Comparison of ENCODE assay signal across 15 mouse cellular contexts in the genomic region with DNA sequence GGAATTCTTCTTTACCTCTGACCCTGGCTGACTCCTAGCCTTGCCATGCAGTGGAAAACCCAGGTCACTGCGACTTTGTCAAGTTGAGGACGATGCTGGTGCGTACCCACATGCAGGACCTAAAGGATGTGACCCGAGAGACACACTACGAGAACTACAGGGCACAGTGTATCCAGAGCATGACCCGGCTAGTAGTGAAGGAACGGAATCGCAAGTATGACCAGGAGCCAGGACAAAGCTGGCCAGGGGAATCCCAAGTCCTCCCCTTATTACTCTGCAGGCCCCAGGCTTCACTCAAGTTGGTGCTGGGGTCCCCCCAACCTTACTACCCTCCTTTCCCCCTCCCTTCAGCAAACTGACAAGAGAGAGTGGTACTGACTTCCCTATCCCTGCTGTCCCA. TPM values are rescaled to one million over a fixed set of nuclear protein-coding genes. Genes with fewer than 3 reads are reported as not detected.
A peak's percentile ranks its signal among the peaks of the same experiment; 100 is the strongest.
DNase-seq lines count a peak whose midpoint lies in the region; ATAC-seq and TF ChIP-seq lines count a peak whose summit lies in the region.
"Had no signal": no experiment of that assay in that cellular context is flagged by ENCODE, and none has a peak within 500 bp of the region (broad histone marks: within the 10 kb centered on the region; RNA-seq: fewer than 3 reads in every experiment).

No protein-coding gene starts in this region.

- no peak for TF ChIP-seq CTCF in hindbrain, postnatal 0 days (IDR thresholded peaks at IDR 0.05; ENCODE audit: low read depth)

- DNase-seq in heart, postnatal 14 days, result no peak
- no peak for DNase-seq in hindbrain, postnatal 0 days (ENCODE audit: low spot score)
- DNase-seq in right cerebral cortex, postnatal 14 days, result no peak

- WGBS in heart, embryonic 13.5 days, result 93% methylated on average over 8 of the region's 8 CpGs
- 92% methylated on average over 8 of the region's 8 CpGs for WGBS in midbrain, embryonic 13.5 days
- 91% methylated on average over 8 of the region's 8 CpGs for WGBS in midbrain, embryonic 16.5 days
- 86% methylated on average over 8 of the region's 8 CpGs for WGBS in hindbrain, postnatal 0 days
- 89% methylated on average over 8 of the region's 8 CpGs for WGBS in stomach, embryonic 15.5 days

- no peaks in the 10 kb centered on the region for H3K9me3 ChIP-seq in heart, embryonic 13.5 days
- no peaks in the 10 kb centered on the region for H3K9me3 ChIP-seq in midbrain, embryonic 13.5 days
- H3K9me3 ChIP-seq in midbrain, embryonic 16.5 days (replicated peaks; ENCODE audit: control insufficient read depth, low read length, poor library complexity, severe bottlenecking), result no peaks in the 10 kb centered on the region
- no peaks in the 10 kb centered on the region for H3K9me3 ChIP-seq in hindbrain, postnatal 0 days (ENCODE audit: low read length)
- H3K9me3 ChIP-seq in stomach, embryonic 15.5 days, result no peaks in the 10 kb centered on the region

- H3K27ac ChIP-seq in heart, embryonic 13.5 days (replicated peaks), result no peak overlapping the region
- no peak overlapping the region for H3K27ac ChIP-seq in midbrain, embryonic 13.5 days
- no peak overlapping the region for H3K27ac ChIP-seq in midbrain, embryonic 16.5 days (ENCODE audit: low read length)
- no peak overlapping the region for H3K27ac ChIP-seq in hindbrain, postnatal 0 days
- H3K27ac ChIP-seq in stomach, embryonic 15.5 days, result no peak overlapping the region
- H3K27ac ChIP-seq: liver, embryonic 14.5 days had no signal

- H3K27me3 ChIP-seq in heart, embryonic 13.5 days (replicated peaks), result no peaks in the 10 kb centered on the region
- no peaks in the 10 kb centered on the region for H3K27me3 ChIP-seq in midbrain, embryonic 13.5 days
- no peaks in the 10 kb centered on the region for H3K27me3 ChIP-seq in midbrain, embryonic 16.5 days (ENCODE audit: control insufficient read depth, insufficient read depth, low read depth, low read length)
- H3K27me3 ChIP-seq in hindbrain, postnatal 0 days (ENCODE audit: insufficient read depth, low read length), result no peaks in the 10 kb centered on the region
- H3K27me3 ChIP-seq in stomach, embryonic 15.5 days (replicated peaks), result no peaks in the 10 kb centered on the region

- no peak for ATAC-seq in heart, embryonic 13.5 days (ENCODE audit: extremely low read depth, insufficient number of reproducible peaks, low FRiP score, low TSS enrichment)
- ATAC-seq in midbrain, embryonic 13.5 days, result no peak
- ATAC-seq in midbrain, embryonic 16.5 days, result no peak
- ATAC-seq in hindbrain, postnatal 0 days, result no peak
- ATAC-seq in stomach, embryonic 15.5 days (ENCODE audit: insufficient read depth, low FRiP score, low read depth), result no peak
- no peak for ATAC-seq in CD4-positive, CD25-positive, alpha-beta regulatory T cell, adult 4 months

- H3K4me1 ChIP-seq in heart, embryonic 13.5 days, result peaks cover 44% of the 10 kb centered on the region
- H3K4me1 ChIP-seq in midbrain, embryonic 13.5 days (replicated peaks), result peaks cover 50% of the 10 kb centered on the region
- H3K4me1 ChIP-seq in midbrain, embryonic 16.5 days (ENCODE audit: control insufficient read depth, insufficient read depth, low read length), result peaks cover 21% of the 10 kb centered on the region
- peaks cover 17% of the 10 kb centered on the region for H3K4me1 ChIP-seq in hindbrain, postnatal 0 days (ENCODE audit: insufficient read depth, low read length)
- peaks cover 39% of the 10 kb centered on the region for H3K4me1 ChIP-seq in stomach, embryonic 15.5 days

- H3K36me3 ChIP-seq in heart, embryonic 13.5 days, result peaks cover 10% of the 10 kb centered on the region
- H3K36me3 ChIP-seq in midbrain, embryonic 13.5 days, result peaks cover 4% of the 10 kb centered on the region; the same call in 1 of the 2 replicates
- H3K36me3 ChIP-seq in midbrain, embryonic 16.5 days (ENCODE audit: control insufficient read depth, insufficient read depth, low read length), result no peaks in the 10 kb centered on the region
- H3K36me3 ChIP-seq in hindbrain, postnatal 0 days (ENCODE audit: insufficient read depth, low read length), result no peaks in the 10 kb centered on the region
- H3K36me3 ChIP-seq in stomach, embryonic 15.5 days, result no peaks in the 10 kb centered on the region

- H3K9ac ChIP-seq in heart, embryonic 13.5 days, result peak overlapping the region; percentile 97
- peak overlapping the region; percentile 89; the same call in 1 of the 2 replicates for H3K9ac ChIP-seq in midbrain, embryonic 13.5 days (replicated peaks)
- H3K9ac ChIP-seq in midbrain, embryonic 16.5 days (ENCODE audit: low read depth, low read length), result no peak overlapping the region
- peak overlapping the region; percentile 82; the same call in 1 of the 2 replicates for H3K9ac ChIP-seq in hindbrain, postnatal 0 days (replicated peaks; ENCODE audit: low read length)
- H3K9ac ChIP-seq in stomach, embryonic 15.5 days, result no peak overlapping the region

- H3K4me3 ChIP-seq in heart, embryonic 13.5 days, result peak overlapping the region; percentile 88
- H3K4me3 ChIP-seq in midbrain, embryonic 13.5 days (replicated peaks), result no peak overlapping the region
- no peak overlapping the region for H3K4me3 ChIP-seq in midbrain, embryonic 16.5 days (ENCODE audit: low read depth, low read length)
- H3K4me3 ChIP-seq in hindbrain, postnatal 0 days (ENCODE audit: low read length), result no peak overlapping the region
- no peak overlapping the region for H3K4me3 ChIP-seq in stomach, embryonic 15.5 days (replicated peaks)

- intact Hi-C loops in heart, postnatal 14 days (cut with DNase I), result loop anchor here (5.0 kb wide), 2 partner anchors 67 to 122 kb away; no protein-coding TSS in a partner anchor

- H3K4me2 ChIP-seq in heart, embryonic 13.5 days, result peak overlapping the region; percentile 86
- H3K4me2 ChIP-seq in midbrain, embryonic 13.5 days (replicated peaks), result peak overlapping the region; percentile 83; the same call in 1 of the 2 replicates
- no peak overlapping the region for H3K4me2 ChIP-seq in midbrain, embryonic 16.5 days (ENCODE audit: low read length)
- H3K4me2 ChIP-seq in hindbrain, postnatal 0 days (ENCODE audit: low read depth, low read length), result no peak overlapping the region
- H3K4me2 ChIP-seq in stomach, embryonic 15.5 days, result 0 out of 2 replicates have a peak overlapping the region, but pooled peaks have one; percentile 53

RNA-seq across cellular contexts. Expression of gene Mtmr4, which starts 2.4 kb away (rescaled TPM):
- polyA plus RNA-seq in heart, embryonic 13.5 days (2015; fragmentation: Nextera tagmentation; extraction: Ambion mirVana), result 14.1 and 14.7 TPM in 2 replicates
- total RNA-seq in heart, postnatal 14 days (2021), result 10 to 100 TPM; 16.0 to 22.9 TPM
- 61.8 and 66.6 TPM in 2 replicates for polyA plus RNA-seq in midbrain, embryonic 13.5 days (2015; fragmentation: Nextera tagmentation; extraction: Ambion mirVana)
- 54.5 and 58.2 TPM in 2 replicates for polyA plus RNA-seq in midbrain, embryonic 16.5 days (2015; fragmentation: Nextera tagmentation; extraction: Ambion mirVana)
- total RNA-seq in hindbrain, postnatal 0 days (2014; rRNA removed), result 110 and 125 TPM in 2 replicates
- 30.6 and 34.8 TPM in 2 replicates for polyA plus RNA-seq in hindbrain, postnatal 0 days (2015; fragmentation: Nextera tagmentation; extraction: Ambion mirVana)
- polyA plus RNA-seq in stomach, embryonic 15.5 days (2015; fragmentation: Nextera tagmentation; extraction: Ambion mirVana), result 25.6 and 26.5 TPM in 2 replicates
- 10 to 100 TPM in 1 of 2 experiments, 1 to 10 TPM in 1; 8.8 to 22.1 TPM for polyA plus RNA-seq in CD4-positive, CD25-positive, alpha-beta regulatory T cell, adult 4 months (2017; shearing (Covaris generic))

RNA-seq across cellular contexts. Expression of gene Sept4, which starts 20.9 kb away (rescaled TPM):
- 15.3 and 18.5 TPM in 2 replicates for polyA plus RNA-seq in heart, embryonic 13.5 days (2015; fragmentation: Nextera tagmentation; extraction: Ambion mirVana)
- 10 to 100 TPM; 70.3 to 70.8 TPM for total RNA-seq in heart, postnatal 14 days (2021)
- polyA plus RNA-seq in midbrain, embryonic 13.5 days (2015; fragmentation: Nextera tagmentation; extraction: Ambion mirVana), result 17.8 and 18.0 TPM in 2 replicates
- polyA plus RNA-seq in midbrain, embryonic 16.5 days (2015; fragmentation: Nextera tagmentation; extraction: Ambion mirVana), result 32.5 and 33.6 TPM in 2 replicates
- 32.3 and 39.6 TPM in 2 replicates for total RNA-seq in hindbrain, postnatal 0 days (2014; rRNA removed)
- polyA plus RNA-seq in hindbrain, postnatal 0 days (2015; fragmentation: Nextera tagmentation; extraction: Ambion mirVana), result 54.9 and 63.6 TPM in 2 replicates
- 22.2 and 23.7 TPM in 2 replicates for polyA plus RNA-seq in stomach, embryonic 15.5 days (2015; fragmentation: Nextera tagmentation; extraction: Ambion mirVana)
- polyA plus RNA-seq in CD4-positive, CD25-positive, alpha-beta regulatory T cell, adult 4 months (2017; shearing (Covaris generic)), result 1 to 10 TPM; 1.5 to 3.7 TPM

RNA-seq across cellular contexts. Expression of gene Gm11492, which starts 23.2 kb away (rescaled TPM):
- not detected in 2 replicates for polyA plus RNA-seq in heart, embryonic 13.5 days (2015; fragmentation: Nextera tagmentation; extraction: Ambion mirVana)
- not detected for total RNA-seq in heart, postnatal 14 days (2021)
- not detected in 2 replicates for polyA plus RNA-seq in midbrain, embryonic 13.5 days (2015; fragmentation: Nextera tagmentation; extraction: Ambion mirVana)
- polyA plus RNA-seq in midbrain, embryonic 16.5 days (2015; fragmentation: Nextera tagmentation; extraction: Ambion mirVana), result not detected in 2 replicates
- not detected in 2 replicates for total RNA-seq in hindbrain, postnatal 0 days (2014; rRNA removed)
- polyA plus RNA-seq in hindbrain, postnatal 0 days (2015; fragmentation: Nextera tagmentation; extraction: Ambion mirVana), result not detected in 2 replicates
- polyA plus RNA-seq in stomach, embryonic 15.5 days (2015; fragmentation: Nextera tagmentation; extraction: Ambion mirVana), result not detected in 2 replicates
- polyA plus RNA-seq in CD4-positive, CD25-positive, alpha-beta regulatory T cell, adult 4 months (2017; shearing (Covaris generic)), result not detected
- total RNA-seq: gastrocnemius, adult 8-10 months; layer of hippocampus, postnatal 25 days; neutrophil, adult 5-6 weeks had no signal
- polyA plus RNA-seq: kidney, embryonic 14.5 days; liver, embryonic 14.5 days; small intestine, adult 2 months; urinary bladder, adult 2 months had no signal

RNA-seq across cellular contexts. Expression of gene Hsf5, which starts 27.4 kb away (rescaled TPM):
- 0.05 and 0.13 TPM in 2 replicates for polyA plus RNA-seq in heart, embryonic 13.5 days (2015; fragmentation: Nextera tagmentation; extraction: Ambion mirVana)
- under 1 TPM in 1 of 2 experiments, not detected in 1; 0.07 TPM for total RNA-seq in heart, postnatal 14 days (2021)
- 0.37 and 0.40 TPM in 2 replicates for polyA plus RNA-seq in midbrain, embryonic 13.5 days (2015; fragmentation: Nextera tagmentation; extraction: Ambion mirVana)
- 0.39 and 0.57 TPM in 2 replicates for polyA plus RNA-seq in midbrain, embryonic 16.5 days (2015; fragmentation: Nextera tagmentation; extraction: Ambion mirVana)
- total RNA-seq in hindbrain, postnatal 0 days (2014; rRNA removed), result 0.10 and 0.29 TPM in 2 replicates
- 0.20 and 0.33 TPM in 2 replicates for polyA plus RNA-seq in hindbrain, postnatal 0 days (2015; fragmentation: Nextera tagmentation; extraction: Ambion mirVana)
- 0.26 and 0.31 TPM in 2 replicates for polyA plus RNA-seq in stomach, embryonic 15.5 days (2015; fragmentation: Nextera tagmentation; extraction: Ambion mirVana)
- polyA plus RNA-seq in CD4-positive, CD25-positive, alpha-beta regulatory T cell, adult 4 months (2017; shearing (Covaris generic)), result under 1 TPM; 0.17 to 0.19 TPM
- total RNA-seq: neutrophil, adult 5-6 weeks had no signal

Comparison
In these comparisons a context has a peak if more than half of its experiments do, and no peak if none do; other contexts are left out.
1. H3K4me2 ChIP-seq: peak in heart, embryonic 13.5 days (single experiment), midbrain, embryonic 13.5 days (single experiment) and stomach, embryonic 15.5 days (single experiment); none in midbrain, embryonic 16.5 days (single experiment) and hindbrain, postnatal 0 days (single experiment).
2. H3K9ac ChIP-seq: peak in heart, embryonic 13.5 days (single experiment), midbrain, embryonic 13.5 days (single experiment) and hindbrain, postnatal 0 days (single experiment); none in midbrain, embryonic 16.5 days (single experiment) and stomach, embryonic 15.5 days (single experiment).